Mouse (Mus musculus) erythroid progenitor cell, adult 5-6 weeks (primary cell): Measurements from ENCODE around the gene Gm6763. TPM values are rescaled to one million over a fixed set of nuclear protein-coding genes. Genes with fewer than 3 reads are reported as not detected.
"Not testable (repeated sequence)": the region's sequence is repeated elsewhere in the genome, so short reads cannot be mapped to it uniquely, and the experiment has no call there.

ENCODE experiments used
- ATAC-seq: replicated peaks from 2 replicates; pipeline ENCODE4 v1.8.0; 2016; ENCODE audit warnings: moderate number of reproducible peaks, mild to moderate bottlenecking, moderate TSS enrichment, inconsistent platforms; ENCODE audit not compliant: poor library complexity, low FRiP score, severe bottlenecking
- total RNA-seq, 2 experiments: library from RNA; stranded (forward) in 1 of 2; stranded (reverse) in 1 of 2; fragments of 150-400 nt in 1 of 2; fragments of 186-747, 209-891 nt in 1 of 2; gene quantifications; 2 replicates each; pipeline versions ENCODE4 v1.2.3 to v1.2.4; 2015 to 2017; ENCODE audit warnings: low replicate concordance in 2 of 2

Gm6763 gene
- total RNA-seq (2015; ENCODE audit: low replicate concordance) (not detected in 2 replicates), total RNA-seq (2017; ENCODE audit: low replicate concordance) (not detected in 2 replicates)

- ATAC-seq = not testable (repeated sequence)
Observed at GRCm38 (mm10) chr10:104151197-104151596, at the start of gene Gm6763. Gm6763 (plus strand) TSS chr10:104151497.

- no peak for ATAC-seq
Observed at GRCm38 (mm10) chr10:104110044-104110443, 41.3 kb upstream of the Gm6763 start.

- ATAC-seq = no peak
Observed at GRCm38 (mm10) chr10:104118312-104118711, 33.0 kb upstream of the Gm6763 start.

- ATAC-seq = not testable (repeated sequence)
Observed at GRCm38 (mm10) chr10:104142687-104143086, 8.6 kb upstream of the Gm6763 start, which contains the start of gene Gm21293. Gm21293 (plus strand) TSS chr10:104142987.

- not testable (repeated sequence) for ATAC-seq
Observed at GRCm38 (mm10) chr10:104159706-104160105, 8.4 kb downstream of the Gm6763 start, which contains the start of gene Gm8764. Gm8764 (plus strand) TSS chr10:104160006.

- ATAC-seq = not testable (repeated sequence)
Observed at GRCm38 (mm10) chr10:104168215-104168614, 16.9 kb downstream of the Gm6763 start, which contains the start of gene Gm21304. Gm21304 (plus strand) TSS chr10:104168515.

- ATAC-seq = not testable (repeated sequence)
Observed at GRCm38 (mm10) chr10:104176724-104177123, 25.4 kb downstream of the Gm6763 start, which contains the start of gene Gm21312. Gm21312 (plus strand) TSS chr10:104177024.

- not testable (repeated sequence) for ATAC-seq
Observed at GRCm38 (mm10) chr10:104185233-104185632, 33.9 kb downstream of the Gm6763 start, which contains the start of gene Gm20765. Gm20765 (plus strand) TSS chr10:104185533.

GRCm38 (mm10) chr10:104193742-104194141 is 42.4 kb downstream of the Gm6763 start, which contains the start of gene Gm4340:
Gm4340 (plus strand) TSS chr10:104194042.
- not testable (repeated sequence) for ATAC-seq

Other genes with a start within 250 kb of the Gm6763 start
- gene Gm21293, start 8.5 kb upstream of the Gm6763 start, total RNA-seq (2015; ENCODE audit: low replicate concordance) = not detected in 2 replicates
- gene Gm21293, start 8.5 kb upstream of the Gm6763 start, total RNA-seq (2017; ENCODE audit: low replicate concordance) = not detected in 2 replicates
- not detected in 2 replicates for gene Gm8764, start 8.5 kb downstream of the Gm6763 start, total RNA-seq (2015; ENCODE audit: low replicate concordance)
- gene Gm8764, start 8.5 kb downstream of the Gm6763 start, total RNA-seq (2017; ENCODE audit: low replicate concordance) = not detected in 2 replicates
- gene Gm21304, start 17.0 kb downstream of the Gm6763 start, total RNA-seq (2015; ENCODE audit: low replicate concordance) = not detected in 2 replicates
- not detected in 2 replicates for gene Gm21304, start 17.0 kb downstream of the Gm6763 start, total RNA-seq (2017; ENCODE audit: low replicate concordance)
- gene Gm21312, start 25.5 kb downstream of the Gm6763 start, total RNA-seq (2015; ENCODE audit: low replicate concordance) = not detected in 2 replicates
- not detected in 2 replicates for gene Gm21312, start 25.5 kb downstream of the Gm6763 start, total RNA-seq (2017; ENCODE audit: low replicate concordance)
- not detected in 2 replicates for gene Gm20765, start 34.0 kb downstream of the Gm6763 start, total RNA-seq (2015; ENCODE audit: low replicate concordance)
- gene Gm20765, start 34.0 kb downstream of the Gm6763 start, total RNA-seq (2017; ENCODE audit: low replicate concordance) = not detected in 2 replicates
- not detected in 2 replicates for gene Gm4340, start 42.5 kb downstream of the Gm6763 start, total RNA-seq (2015; ENCODE audit: low replicate concordance)
- not detected in 2 replicates for gene Gm4340, start 42.5 kb downstream of the Gm6763 start, total RNA-seq (2017; ENCODE audit: low replicate concordance)